Mouse (Mus musculus): Measurements from ENCODE around the gene Zbtb17.

Gene Zbtb17

GRCm38 (mm10) chr4:141458236-141458635 is 13.8 kb downstream of the Zbtb17 start:
- no peak for DNase-seq (ENCODE audit: low read depth, low spot score)

- DNase-seq (ENCODE audit: low read depth, low spot score), result no peak
Measured at GRCm38 (mm10) chr4:141458888-141459287, 14.4 kb downstream of the Zbtb17 start.

GRCm38 (mm10) chr4:141459766-141460165 is 15.3 kb downstream of the Zbtb17 start:
- no peak for DNase-seq (ENCODE audit: low read depth, low spot score)

- DNase-seq (ENCODE audit: low read depth, low spot score), result no peak
Measured at GRCm38 (mm10) chr4:141460481-141460880, 16.0 kb downstream of the Zbtb17 start.

- no peak for DNase-seq (ENCODE audit: low read depth, low spot score)
Measured at GRCm38 (mm10) chr4:141461088-141461487, 16.6 kb downstream of the Zbtb17 start.

GRCm38 (mm10) chr4:141461576-141461975 is 17.1 kb downstream of the Zbtb17 start:
- DNase-seq (ENCODE audit: low read depth, low spot score), result no peak

GRCm38 (mm10) chr4:141463472-141463871 is 19.0 kb downstream of the Zbtb17 start:
- no peak for DNase-seq (ENCODE audit: low read depth, low spot score)

GRCm38 (mm10) chr4:141464722-141465121 is 20.3 kb downstream of the Zbtb17 start:
- no peak for DNase-seq (ENCODE audit: low read depth, low spot score)

GRCm38 (mm10) chr4:141465512-141466288 is 21.2 kb downstream of the Zbtb17 start:
- DNase-seq (ENCODE audit: low read depth, low spot score), result no peak

- no peak for DNase-seq (ENCODE audit: low read depth, low spot score)
Measured at GRCm38 (mm10) chr4:141466289-141466795, 21.9 kb downstream of the Zbtb17 start.

- DNase-seq (ENCODE audit: low read depth, low spot score), result no peak
Measured at GRCm38 (mm10) chr4:141466844-141467580, 22.6 kb downstream of the Zbtb17 start.

- no peak for DNase-seq (ENCODE audit: low read depth, low spot score)
Measured at GRCm38 (mm10) chr4:141467581-141467927, 23.1 kb downstream of the Zbtb17 start.

- no peak for DNase-seq (ENCODE audit: low read depth, low spot score)
Measured at GRCm38 (mm10) chr4:141468576-141468975, 24.1 kb downstream of the Zbtb17 start.

- DNase-seq (ENCODE audit: low read depth, low spot score), result no peak
Measured at GRCm38 (mm10) chr4:141469343-141469742, 24.9 kb downstream of the Zbtb17 start.

- no peak for DNase-seq (ENCODE audit: low read depth, low spot score)
Measured at GRCm38 (mm10) chr4:141471491-141471890, 27.0 kb downstream of the Zbtb17 start.

GRCm38 (mm10) chr4:141472641-141473321 is 28.3 kb downstream of the Zbtb17 start:
- DNase-seq (ENCODE audit: low read depth, low spot score), result no peak

GRCm38 (mm10) chr4:141474431-141474830 is 30.0 kb downstream of the Zbtb17 start:
- no peak for DNase-seq (ENCODE audit: low read depth, low spot score)

- no peak for DNase-seq (ENCODE audit: low read depth, low spot score)
Measured at GRCm38 (mm10) chr4:141477681-141478102, 33.2 kb downstream of the Zbtb17 start.

GRCm38 (mm10) chr4:141478225-141478624 is 33.8 kb downstream of the Zbtb17 start:
- DNase-seq (ENCODE audit: low read depth, low spot score), result no peak

GRCm38 (mm10) chr4:141478794-141479193 is 34.3 kb downstream of the Zbtb17 start:
- DNase-seq (ENCODE audit: low read depth, low spot score), result no peak

GRCm38 (mm10) chr4:141479411-141479810 is 35.0 kb downstream of the Zbtb17 start:
- no peak for DNase-seq (ENCODE audit: low read depth, low spot score)

- no peak for DNase-seq (ENCODE audit: low read depth, low spot score)
Measured at GRCm38 (mm10) chr4:141484071-141484470, 39.6 kb downstream of the Zbtb17 start.

All from retina, adult 2 months (tissue).